Mouse (Mus musculus): ENCODE measurements around the gene Neb. TPM values are rescaled to one million over a fixed set of nuclear protein-coding genes. Genes with fewer than 3 reads are reported as not detected.

The Neb gene
- polyA plus RNA-seq, 1 experiment from 2014 or later: 1.2 TPM

GRCm38 (mm10) chr2:52333535-52333934 lies 44.7 kb downstream of the Neb start:
- Histone ChIP-seq H3K4me2 (no peak overlapping the region), H3K36me3 (ENCODE audit: control insufficient read depth, insufficient read depth, low read length) (no peaks in the 10 kb centered on the region), H3K4me3 (ENCODE audit: low read depth, low read length) (no peak overlapping the region), H3K4me1 (replicated peaks; ENCODE audit: control insufficient read depth, insufficient read depth, low read length) (no peaks in the 10 kb centered on the region), H3K9me3 (ENCODE audit: control insufficient read depth, low read length) (no peaks in the 10 kb centered on the region), H3K27ac (ENCODE audit: low read depth, low read length) (no peak overlapping the region), H3K9ac (ENCODE audit: low read depth, low read length) (no peak overlapping the region), H3K27me3 (replicated peaks; ENCODE audit: control insufficient read depth, insufficient read depth, low read length) (no peaks in the 10 kb centered on the region; the same call in 1 of the 2 replicates)
- ATAC-seq (replicated peaks; ENCODE audit: low FRiP score) (no peak), DNase-seq (ENCODE audit: low spot score) (no peak)
- WGBS: 19% methylated on average over 2 of the region's 2 CpGs

GRCm38 (mm10) chr2:52331761-52332160 lies 46.5 kb downstream of the Neb start:
- 78% methylated on average over 3 of the region's 3 CpGs for WGBS
- Histone ChIP-seq H3K9me3 (ENCODE audit: control insufficient read depth, low read length) (no peaks in the 10 kb centered on the region), H3K4me3 (ENCODE audit: low read depth, low read length) (no peak overlapping the region), H3K27ac (ENCODE audit: low read depth, low read length) (no peak overlapping the region), H3K27me3 (replicated peaks; ENCODE audit: control insufficient read depth, insufficient read depth, low read length) (no peaks in the 10 kb centered on the region; the same call in 1 of the 2 replicates), H3K4me2 (no peak overlapping the region), H3K9ac (ENCODE audit: low read depth, low read length) (no peak overlapping the region), H3K4me1 (replicated peaks; ENCODE audit: control insufficient read depth, insufficient read depth, low read length) (no peaks in the 10 kb centered on the region), H3K36me3 (ENCODE audit: control insufficient read depth, insufficient read depth, low read length) (no peaks in the 10 kb centered on the region)
- ATAC-seq (replicated peaks; ENCODE audit: low FRiP score) (no peak), DNase-seq (ENCODE audit: low spot score) (no peak)

DNA sequence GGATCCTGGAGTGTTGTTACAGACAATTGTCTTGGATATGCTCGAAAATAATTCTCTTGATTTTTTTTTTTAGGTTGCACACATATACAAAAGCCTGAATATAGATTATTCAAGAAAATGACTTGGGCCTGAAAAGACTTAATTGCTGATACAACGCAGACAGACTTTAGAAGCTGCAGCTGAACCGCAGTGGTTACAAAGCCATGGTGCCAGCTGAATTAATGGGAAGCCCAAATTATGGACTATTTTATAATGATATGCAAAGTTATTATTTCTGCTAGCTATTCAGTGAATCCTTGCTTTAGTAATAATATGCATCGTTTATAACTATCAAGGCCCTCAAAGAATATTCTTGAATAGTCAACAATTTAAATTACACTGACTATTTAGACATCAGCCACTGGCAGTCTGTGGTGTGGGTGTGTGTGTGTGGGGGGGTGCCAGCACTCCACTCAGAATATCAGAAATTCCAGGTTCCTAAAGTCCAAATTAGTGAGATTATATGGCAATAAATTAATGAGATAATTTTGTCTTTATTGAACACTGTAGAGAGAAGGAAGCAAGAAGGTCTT lies 50.9 kb downstream of the Neb start:
- H3K27me3 ChIP-seq (replicated peaks; ENCODE audit: control insufficient read depth, insufficient read depth, low read length): no peaks in the 10 kb centered on the region; the same call in 1 of the 2 replicates
- no peak overlapping the region for H3K4me2 ChIP-seq
- H3K9me3 ChIP-seq (ENCODE audit: control insufficient read depth, low read length): no peaks in the 10 kb centered on the region
- H3K4me3 ChIP-seq (ENCODE audit: low read depth, low read length): no peak overlapping the region
- ATAC-seq (replicated peaks; ENCODE audit: low FRiP score) (no peak), DNase-seq (ENCODE audit: low spot score) (no peak)
- no peak overlapping the region for H3K27ac ChIP-seq (ENCODE audit: low read depth, low read length)
- H3K9ac ChIP-seq (ENCODE audit: low read depth, low read length): no peak overlapping the region
- H3K36me3 ChIP-seq (ENCODE audit: control insufficient read depth, insufficient read depth, low read length): no peaks in the 10 kb centered on the region
- no peaks in the 10 kb centered on the region for H3K4me1 ChIP-seq (replicated peaks; ENCODE audit: control insufficient read depth, insufficient read depth, low read length)
- 74% methylated on average over 4 of the region's 4 CpGs for WGBS

DNA sequence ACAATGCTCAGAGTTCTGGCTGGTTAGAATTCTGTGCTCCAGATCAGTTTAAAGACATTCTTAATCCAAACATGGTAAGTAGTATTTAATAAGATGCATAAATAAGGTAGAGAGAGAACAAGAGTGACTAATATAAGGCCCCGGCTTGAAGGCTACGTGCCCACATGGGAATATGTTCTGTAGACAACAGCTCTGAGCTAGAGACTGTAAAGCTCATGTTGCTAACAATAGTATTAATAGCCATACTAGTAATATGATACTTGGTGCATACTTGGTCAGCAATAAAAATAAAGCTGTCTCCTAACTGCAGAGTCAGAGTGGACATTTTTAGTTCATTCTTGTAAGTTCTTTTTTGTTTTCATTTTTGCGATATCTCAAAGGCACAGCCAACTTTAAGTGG lies 56.4 kb downstream of the Neb start:
- Histone ChIP-seq H3K27me3 (replicated peaks; ENCODE audit: control insufficient read depth, insufficient read depth, low read length) (no peaks in the 10 kb centered on the region; the same call in 1 of the 2 replicates), H3K4me2 (no peak overlapping the region), H3K27ac (ENCODE audit: low read depth, low read length) (no peak overlapping the region), H3K4me3 (ENCODE audit: low read depth, low read length) (no peak overlapping the region), H3K4me1 (replicated peaks; ENCODE audit: control insufficient read depth, insufficient read depth, low read length) (no peaks in the 10 kb centered on the region), H3K9ac (ENCODE audit: low read depth, low read length) (no peak overlapping the region), H3K9me3 (ENCODE audit: control insufficient read depth, low read length) (no peaks in the 10 kb centered on the region), H3K36me3 (ENCODE audit: control insufficient read depth, insufficient read depth, low read length) (no peaks in the 10 kb centered on the region)
- WGBS: 90% methylated on average over 3 of the region's 3 CpGs
- ATAC-seq (replicated peaks; ENCODE audit: low FRiP score) (no peak), DNase-seq (ENCODE audit: low spot score) (no peak)

DNA sequence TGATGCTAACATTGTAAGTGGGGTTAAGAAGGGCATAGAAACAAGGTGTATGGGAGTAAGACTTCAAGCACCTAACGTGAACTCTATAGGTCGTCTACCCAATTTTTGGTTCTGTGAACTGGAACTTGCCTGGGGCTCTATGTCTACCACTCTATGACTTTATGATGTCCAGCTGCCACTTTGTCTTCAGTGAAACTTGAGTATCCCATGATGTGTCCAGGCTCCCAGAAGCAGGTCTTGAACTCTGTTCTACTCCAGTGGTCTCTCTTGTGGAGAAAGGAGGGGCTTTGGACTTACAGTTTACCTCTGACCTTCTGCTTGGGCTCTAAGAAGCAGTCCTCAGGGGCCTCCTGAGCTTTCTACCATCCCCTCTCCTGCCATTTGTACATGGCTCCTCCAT lies 58.1 kb downstream of the Neb start:
- 87% methylated on average over 2 of the region's 2 CpGs for WGBS

GRCm38 (mm10) chr2:52319020-52319567 lies 59.2 kb downstream of the Neb start:
- no peak overlapping the region for H3K27ac ChIP-seq (ENCODE audit: low read depth, low read length)
- 51% methylated on average over 5 of the region's 5 CpGs for WGBS
- DNase-seq (ENCODE audit: low spot score): no peak
- no peak overlapping the region for H3K4me3 ChIP-seq (ENCODE audit: low read depth, low read length)
- ATAC-seq (replicated peaks; ENCODE audit: low FRiP score): peak; percentile 64; the same call in 1 of the 2 replicates
- no peak overlapping the region for H3K9ac ChIP-seq (ENCODE audit: low read depth, low read length)
- no peaks in the 10 kb centered on the region for H3K9me3 ChIP-seq (ENCODE audit: control insufficient read depth, low read length)
- no peaks in the 10 kb centered on the region for H3K4me1 ChIP-seq (replicated peaks; ENCODE audit: control insufficient read depth, insufficient read depth, low read length)
- no peak overlapping the region for H3K4me2 ChIP-seq
- H3K27me3 ChIP-seq (replicated peaks; ENCODE audit: control insufficient read depth, insufficient read depth, low read length): no peaks in the 10 kb centered on the region; the same call in 1 of the 2 replicates
- no peaks in the 10 kb centered on the region for H3K36me3 ChIP-seq (ENCODE audit: control insufficient read depth, insufficient read depth, low read length)

More for the DNA sequence above, 58.1 kb downstream of the Neb start:
- no peaks in the 10 kb centered on the region; the same call in 1 of the 2 replicates for H3K27me3 ChIP-seq (replicated peaks; ENCODE audit: control insufficient read depth, insufficient read depth, low read length)
- H3K9me3 ChIP-seq (ENCODE audit: control insufficient read depth, low read length): no peaks in the 10 kb centered on the region
- no peak overlapping the region for H3K9ac ChIP-seq (ENCODE audit: low read depth, low read length)
- no peak for DNase-seq (ENCODE audit: low spot score)
- H3K4me2 ChIP-seq: no peak overlapping the region
- H3K27ac ChIP-seq (ENCODE audit: low read depth, low read length): no peak overlapping the region
- no peaks in the 10 kb centered on the region for H3K36me3 ChIP-seq (ENCODE audit: control insufficient read depth, insufficient read depth, low read length)
- no peaks in the 10 kb centered on the region for H3K4me1 ChIP-seq (replicated peaks; ENCODE audit: control insufficient read depth, insufficient read depth, low read length)
- ATAC-seq (replicated peaks; ENCODE audit: low FRiP score): no peak
- no peak overlapping the region for H3K4me3 ChIP-seq (ENCODE audit: low read depth, low read length)

DNA sequence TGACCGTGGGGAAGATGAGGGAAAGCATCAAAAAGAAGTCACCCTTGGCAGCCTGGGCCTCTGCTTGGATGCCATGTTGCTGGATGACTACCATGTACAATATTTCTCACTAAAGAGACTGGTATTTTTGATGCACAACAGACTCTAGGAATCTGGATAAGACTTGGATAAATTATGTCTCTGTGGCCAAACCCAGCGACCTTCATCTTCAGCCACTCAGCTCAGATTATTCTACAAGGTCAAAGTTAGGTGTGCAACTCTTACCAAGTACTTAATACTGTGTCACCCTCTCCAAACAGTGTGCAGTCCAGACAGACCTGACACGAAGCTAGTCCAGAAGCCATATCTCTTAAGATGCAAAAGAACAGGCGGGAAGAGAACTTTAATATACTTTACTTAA lies 60.8 kb downstream of the Neb start:
- Histone ChIP-seq H3K9me3 (ENCODE audit: control insufficient read depth, low read length) (no peaks in the 10 kb centered on the region), H3K9ac (ENCODE audit: low read depth, low read length) (no peak overlapping the region), H3K4me1 (replicated peaks; ENCODE audit: control insufficient read depth, insufficient read depth, low read length) (no peaks in the 10 kb centered on the region), H3K27me3 (replicated peaks; ENCODE audit: control insufficient read depth, insufficient read depth, low read length) (no peaks in the 10 kb centered on the region; the same call in 1 of the 2 replicates), H3K4me3 (ENCODE audit: low read depth, low read length) (no peak overlapping the region), H3K27ac (ENCODE audit: low read depth, low read length) (no peak overlapping the region), H3K36me3 (ENCODE audit: control insufficient read depth, insufficient read depth, low read length) (no peaks in the 10 kb centered on the region), H3K4me2 (no peak overlapping the region)
- ATAC-seq (replicated peaks; ENCODE audit: low FRiP score) (no peak), DNase-seq (ENCODE audit: low spot score) (no peak)
- 77% methylated on average over 4 of the region's 4 CpGs for WGBS

DNA sequence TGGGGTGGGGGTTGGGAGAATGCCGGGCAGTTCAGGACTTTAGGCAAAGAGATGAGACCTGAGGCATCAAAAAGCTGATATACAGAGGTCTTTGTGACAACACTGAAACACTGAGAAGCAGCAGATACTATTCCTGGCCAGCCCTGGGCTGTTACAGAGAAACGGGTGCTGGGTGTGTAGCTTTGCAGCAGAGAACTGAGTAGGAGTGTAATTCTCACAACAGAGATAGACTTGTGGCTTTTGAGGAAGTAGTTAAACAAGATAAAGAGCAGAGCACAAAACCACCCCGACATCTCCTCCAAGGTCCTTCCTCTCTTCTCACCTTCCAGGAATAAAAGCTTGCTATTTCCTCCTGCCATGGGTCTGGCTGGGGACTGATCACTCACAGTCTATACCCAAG lies 62.5 kb downstream of the Neb start:
- no peak overlapping the region for H3K9ac ChIP-seq (ENCODE audit: low read depth, low read length)
- WGBS: 23% methylated on average over 3 of the region's 3 CpGs
- no peak overlapping the region for H3K4me2 ChIP-seq
- no peak for DNase-seq (ENCODE audit: low spot score)
- no peak for ATAC-seq (replicated peaks; ENCODE audit: low FRiP score)
- no peak overlapping the region for H3K4me3 ChIP-seq (ENCODE audit: low read depth, low read length)
- H3K4me1 ChIP-seq (replicated peaks; ENCODE audit: control insufficient read depth, insufficient read depth, low read length): no peaks in the 10 kb centered on the region
- H3K27ac ChIP-seq (ENCODE audit: low read depth, low read length): no peak overlapping the region
- no peaks in the 10 kb centered on the region; the same call in 1 of the 2 replicates for H3K27me3 ChIP-seq (replicated peaks; ENCODE audit: control insufficient read depth, insufficient read depth, low read length)
- H3K36me3 ChIP-seq (ENCODE audit: control insufficient read depth, insufficient read depth, low read length): no peaks in the 10 kb centered on the region
- H3K9me3 ChIP-seq (ENCODE audit: control insufficient read depth, low read length): no peaks in the 10 kb centered on the region

Measured in liver, embryonic 11.5 days (tissue).